Mouse (Mus musculus) intestine, postnatal 0 days (tissue): ENCODE data around the gene Npvf. TPM values are rescaled to one million over a fixed set of nuclear protein-coding genes. Genes with fewer than 3 reads are reported as not detected.

Source experiments
- ATAC-seq: fragments of 200-750 bp; cut with Nextera tagmentation; 2 replicates; pipeline ENCODE4 v1.8.0; 2017; ENCODE audit warnings: mild to moderate bottlenecking, moderate TSS enrichment, moderate library complexity
- H3K27ac ChIP-seq: fragments of 300-500 bp; sonication (generic); 2 replicates; pipeline ENCODE4 v1.5.1; 2014; ENCODE audit warnings: mild to moderate bottlenecking, low read depth, low read length, moderate library complexity
- H3K27me3 ChIP-seq: fragments of 300-500 bp; sonication (generic); replicated peaks from 2 replicates; pipeline ENCODE4 v1.6.1; 2014; ENCODE audit warnings: low read length, mixed read lengths; ENCODE audit not compliant: control insufficient read depth, insufficient read depth
- H3K36me3 ChIP-seq: fragments of 300-500 bp; sonication (generic); 2 replicates; pipeline ENCODE4 v1.6.1; 2014; ENCODE audit warnings: mild to moderate bottlenecking, moderate library complexity; ENCODE audit not compliant: control insufficient read depth, insufficient read depth
- H3K4me1 ChIP-seq: fragments of 300-500 bp; sonication (generic); replicated peaks from 2 replicates; pipeline ENCODE4 v1.6.1; 2014; ENCODE audit warnings: antibody characterized with exemption, low read length, mixed read lengths; ENCODE audit not compliant: control insufficient read depth, insufficient read depth
- H3K4me2 ChIP-seq: fragments of 300-500 bp; sonication (generic); replicated peaks from 2 replicates; pipeline ENCODE4 v1.6.1; 2014; ENCODE audit warnings: low read depth, mild to moderate bottlenecking, moderate library complexity
- H3K4me3 ChIP-seq: fragments of 300-500 bp; sonication (generic); 2 replicates; pipeline ENCODE4 v1.5.1; 2014; ENCODE audit warnings: low read depth, low read length
- H3K9ac ChIP-seq: fragments of 300-500 bp; sonication (generic); 2 replicates; pipeline ENCODE4 v1.6.1; 2014; ENCODE audit warnings: mild to moderate bottlenecking, low read depth, low read length
- H3K9me3 ChIP-seq: fragments of 300-500 bp; sonication (generic); 2 replicates; pipeline ENCODE4 v1.6.1; 2016; ENCODE audit warnings: mixed run types; ENCODE audit not compliant: control insufficient read depth
- CTCF ChIP-seq: sonication (generic); IDR thresholded peaks from 2 replicates; pipeline ENCODE4 v1.5.1; 2016; ENCODE audit warnings: low read depth, mild to moderate bottlenecking, control low read depth, antibody characterized with exemption, moderate library complexity
- WGBS: fragments of 180-500 bp; shearing (Covaris S2); extraction: QIAGEN DNeasy Blood & Tissue Kit; methylation state at CpG from one replicate; pipeline ENCODE4 v1.1.7; 2014; 5-methylcytosine and 5-hydroxymethylcytosine counted together
- polyA plus RNA-seq: library from polyadenylated mRNA; unstranded; fragments of >200 nt; fragmentation: Nextera tagmentation; extraction: Ambion mirVana; gene quantifications from 2 replicates; pipeline ENCODE4 v1.2.1, GENCODE M21; 2015

Npvf gene
- polyA plus RNA-seq, 1 experiment from 2014 or later, result not detected

- no peak for ATAC-seq
- 27% methylated on average over 8 of the region's 8 CpGs for WGBS
- Histone ChIP-seq H3K27ac (no peak overlapping the region), H3K9ac (no peak overlapping the region), H3K4me2 (no peak overlapping the region), H3K27me3 (no peaks in the 10 kb centered on the region), H3K4me1 (no peaks in the 10 kb centered on the region), H3K4me3 (no peak overlapping the region), H3K36me3 (no peaks in the 10 kb centered on the region), H3K9me3 (no peaks in the 10 kb centered on the region)
- peak; percentile 96 for TF ChIP-seq CTCF
Measured at GRCm38 (mm10) chr6:50678826-50679485, 24.7 kb upstream of the Npvf start.

DNA sequence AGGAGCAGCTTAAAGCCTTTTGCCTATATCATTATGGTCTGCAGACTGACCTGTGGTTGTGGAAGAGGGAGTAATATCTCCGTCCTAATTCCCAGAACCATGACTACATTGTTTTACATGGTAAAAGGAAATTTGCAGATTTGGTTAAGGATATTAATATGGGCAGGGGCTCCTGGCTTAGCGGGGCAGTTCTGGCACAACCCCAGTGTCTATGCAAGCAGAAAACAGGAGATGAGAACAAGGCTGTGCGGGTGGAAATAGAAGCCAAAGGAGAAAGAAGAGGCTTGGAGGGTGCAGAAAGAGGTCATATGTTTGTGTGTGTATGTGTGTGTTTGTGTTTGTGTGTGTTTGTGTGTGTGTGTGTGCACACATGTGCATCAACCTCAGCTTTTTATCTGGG is 17.0 kb upstream of the Npvf start:
- no peak overlapping the region for H3K4me2 ChIP-seq
- H3K9ac ChIP-seq, result no peak overlapping the region
- ATAC-seq, result no peak
- no peaks in the 10 kb centered on the region for H3K9me3 ChIP-seq
- H3K27me3 ChIP-seq, result no peaks in the 10 kb centered on the region
- no peak overlapping the region for H3K27ac ChIP-seq
- no peaks in the 10 kb centered on the region for H3K4me1 ChIP-seq
- WGBS, result 88% methylated on average over 3 of the region's 3 CpGs
- no peak overlapping the region for H3K4me3 ChIP-seq
- no peak for TF ChIP-seq CTCF
- no peaks in the 10 kb centered on the region for H3K36me3 ChIP-seq

DNA sequence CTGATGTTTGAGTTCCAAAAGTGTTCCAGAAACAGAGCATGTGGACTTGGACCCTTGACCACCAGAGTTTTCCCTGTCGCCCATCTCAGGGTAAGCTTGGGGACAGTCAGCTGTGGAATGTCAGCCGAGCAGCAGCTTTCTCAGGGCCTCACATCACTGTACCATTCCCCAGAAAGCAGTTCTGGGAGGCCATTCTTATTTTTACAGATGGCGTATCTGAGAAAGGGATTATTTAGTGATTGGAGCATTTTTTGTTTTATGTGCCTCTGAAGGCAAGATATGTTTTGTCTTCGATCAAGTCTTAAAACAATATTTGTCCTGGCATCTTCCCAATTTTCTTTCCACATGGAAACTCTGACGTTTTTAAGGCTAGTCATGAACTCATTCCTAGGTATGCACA is 12.7 kb upstream of the Npvf start:
- H3K4me3 ChIP-seq, result no peak overlapping the region
- TF ChIP-seq CTCF, result no peak
- WGBS, result 67% methylated on average over 5 of the region's 5 CpGs
- no peaks in the 10 kb centered on the region for H3K36me3 ChIP-seq
- no peaks in the 10 kb centered on the region for H3K9me3 ChIP-seq
- H3K27ac ChIP-seq, result no peak overlapping the region
- no peak for ATAC-seq
- H3K27me3 ChIP-seq, result no peaks in the 10 kb centered on the region
- no peak overlapping the region for H3K4me2 ChIP-seq
- H3K4me1 ChIP-seq, result no peaks in the 10 kb centered on the region
- H3K9ac ChIP-seq, result no peak overlapping the region

DNA sequence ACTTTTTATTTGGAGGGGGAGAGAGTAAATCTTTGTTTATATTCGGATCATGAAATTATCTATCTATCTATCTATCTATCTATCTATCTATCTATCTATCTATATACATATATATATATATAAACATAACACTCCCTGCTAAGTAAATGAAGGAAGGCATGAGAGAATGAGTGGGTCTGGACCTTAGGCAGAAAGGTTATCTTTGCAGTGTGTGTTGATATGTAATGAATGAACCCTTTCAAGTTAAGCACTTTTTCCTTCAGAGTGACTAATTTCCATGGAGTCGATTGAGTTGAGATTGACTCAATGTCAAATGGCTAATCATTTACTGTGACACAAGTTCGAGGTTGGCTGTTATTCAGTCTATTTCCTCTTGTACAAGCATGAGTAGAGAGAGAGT is 10.8 kb upstream of the Npvf start:
- Histone ChIP-seq H3K27ac (no peak overlapping the region), H3K9ac (no peak overlapping the region), H3K36me3 (no peaks in the 10 kb centered on the region), H3K4me1 (no peaks in the 10 kb centered on the region), H3K4me2 (no peak overlapping the region), H3K27me3 (no peaks in the 10 kb centered on the region), H3K9me3 (no peaks in the 10 kb centered on the region), H3K4me3 (no peak overlapping the region)
- no peak for TF ChIP-seq CTCF
- no peak for ATAC-seq
- 41% methylated on average over 3 of the region's 3 CpGs for WGBS

DNA sequence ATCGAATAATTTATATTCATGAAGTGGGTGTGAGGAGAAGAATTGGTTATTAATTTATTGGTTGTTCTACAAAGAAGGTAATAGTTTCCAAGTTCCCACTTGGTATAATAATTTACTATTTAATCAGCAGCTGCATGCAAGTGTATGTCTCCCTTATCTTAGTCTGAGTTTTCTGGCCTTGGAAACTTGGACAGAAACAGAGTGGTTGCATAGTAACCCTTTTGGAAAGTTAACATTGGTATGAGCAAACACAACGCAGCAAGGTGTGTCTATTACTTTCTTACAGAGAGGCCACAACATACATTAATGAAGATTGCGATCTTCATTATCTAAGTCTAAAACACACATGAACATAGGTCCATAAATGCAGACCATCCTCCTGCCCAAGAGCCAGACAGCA is 10.0 kb upstream of the Npvf start:
- no peak for ATAC-seq
- H3K4me3 ChIP-seq, result no peak overlapping the region
- 41% methylated on average over 3 of the region's 3 CpGs for WGBS
- H3K4me1 ChIP-seq, result no peaks in the 10 kb centered on the region
- H3K27ac ChIP-seq, result no peak overlapping the region
- no peak overlapping the region for H3K9ac ChIP-seq
- H3K27me3 ChIP-seq, result no peaks in the 10 kb centered on the region
- no peak for TF ChIP-seq CTCF
- no peak overlapping the region for H3K4me2 ChIP-seq
- H3K36me3 ChIP-seq, result no peaks in the 10 kb centered on the region
- no peaks in the 10 kb centered on the region for H3K9me3 ChIP-seq

DNA sequence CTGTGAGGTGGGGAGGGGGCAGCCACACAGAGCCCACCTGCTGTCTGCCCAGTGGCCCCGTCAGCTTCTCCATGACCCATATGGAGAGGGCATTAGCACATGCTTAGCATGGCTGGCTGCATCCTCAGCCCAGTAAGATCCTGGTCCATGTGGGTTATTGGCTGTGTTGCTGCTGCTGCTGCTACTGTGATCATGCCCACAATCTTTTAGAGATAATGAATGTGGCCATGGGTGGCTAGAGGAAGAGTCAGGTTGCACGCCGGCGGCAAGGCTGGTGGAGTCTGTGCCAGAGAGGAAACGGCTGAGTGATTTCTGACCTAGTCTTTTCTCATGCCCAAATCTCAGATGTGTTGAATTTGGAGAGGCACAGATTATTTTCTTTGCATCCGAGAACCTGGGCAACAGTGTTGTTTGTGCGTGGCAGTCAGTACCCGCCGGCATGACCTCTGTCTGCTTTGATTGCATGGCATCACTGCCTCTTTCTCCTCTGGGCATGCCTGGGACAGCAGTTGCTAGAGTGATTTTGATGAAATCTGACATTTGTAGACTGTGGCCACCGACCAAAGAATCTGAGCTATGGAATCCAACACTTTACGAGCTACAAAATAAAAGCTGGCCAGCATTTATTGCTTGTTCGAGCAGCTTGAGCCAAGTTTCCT is 8.8 kb upstream of the Npvf start:
- H3K27me3 ChIP-seq, result no peaks in the 10 kb centered on the region
- no peak overlapping the region for H3K4me2 ChIP-seq
- no peak for TF ChIP-seq CTCF
- no peak overlapping the region for H3K4me3 ChIP-seq
- H3K9ac ChIP-seq, result no peak overlapping the region
- no peaks in the 10 kb centered on the region for H3K36me3 ChIP-seq
- no peak overlapping the region for H3K27ac ChIP-seq
- H3K4me1 ChIP-seq, result no peaks in the 10 kb centered on the region
- H3K9me3 ChIP-seq, result no peaks in the 10 kb centered on the region
- WGBS, result 67% methylated on average over 12 of the region's 12 CpGs
- ATAC-seq, result no peak
